Mouse (Mus musculus) thymus, adult 2 months (tissue): ENCODE data around the gene Abcg1.

Source experiments
- CTCF ChIP-seq: fragments of 200-500 bp; IDR thresholded peaks from 2 replicates; pipeline ENCODE4 v1.5.1; 2012; ENCODE audit warnings: mild to moderate bottlenecking, control low read depth, low read length, moderate library complexity, borderline replicate concordance; ENCODE audit not compliant: control insufficient read depth, poor library complexity, insufficient read depth; ENCODE audit errors: extremely low read depth
- POLR2A ChIP-seq: fragments of 200-500 bp; IDR thresholded peaks from 2 replicates; pipeline ENCODE4 v1.6.1; 2012; ENCODE audit warnings: mild to moderate bottlenecking, low read length, control low read depth, moderate library complexity; ENCODE audit not compliant: control insufficient read depth, poor library complexity, insufficient read depth; ENCODE audit errors: extremely low read depth

DNA sequence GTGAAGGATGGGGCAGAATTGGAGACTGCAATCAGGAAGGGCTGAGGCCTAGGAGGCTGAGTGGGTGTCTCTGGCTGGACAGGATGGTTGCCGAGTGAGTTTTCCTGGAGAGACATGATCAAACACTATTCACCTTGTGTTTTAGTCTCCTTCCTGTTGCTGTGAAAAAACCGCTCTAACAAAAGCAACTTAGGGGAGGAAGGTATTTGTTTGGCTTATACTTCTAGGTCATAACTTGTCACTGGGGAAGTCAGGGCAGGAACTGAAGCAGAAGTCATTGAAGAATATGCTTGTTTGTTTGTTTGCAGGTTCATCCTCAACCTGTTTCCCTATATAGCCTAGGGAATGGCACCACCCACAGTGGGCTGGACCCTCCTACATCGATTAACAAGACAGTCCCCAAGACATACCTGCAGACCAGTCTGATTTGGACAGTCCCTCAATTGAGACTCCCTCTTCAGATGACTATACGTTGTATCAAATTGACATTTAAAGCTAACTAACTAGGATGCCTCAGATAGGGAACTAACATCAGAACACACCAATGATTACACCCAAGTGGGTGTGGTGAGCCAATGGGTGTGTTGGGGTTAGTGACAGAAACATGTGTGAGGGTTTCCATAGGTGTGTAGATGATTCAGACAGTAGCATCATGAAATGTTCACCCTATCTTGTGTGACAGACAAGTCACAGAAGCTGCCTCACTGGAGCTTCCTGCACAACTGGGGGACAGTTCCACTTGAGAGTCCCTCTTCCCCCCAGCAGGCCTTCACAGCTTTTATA, 25.0 kb downstream of the Abcg1 start:
- TF ChIP-seq POLR2A (no peak), CTCF (no peak)
